Mouse (Mus musculus): ENCODE results near the gene Mpg.

Gene Mpg

GRCm38 (mm10) chr11:32256566-32256965, 30.3 kb downstream of the Mpg start:
- DNase-seq (ENCODE audit: low read depth, low spot score), result no peak

- DNase-seq (ENCODE audit: low read depth, low spot score), result peak; percentile 97
Observed at GRCm38 (mm10) chr11:32262674-32263415, 36.5 kb downstream of the Mpg start.

- peak; percentile 55 for DNase-seq (ENCODE audit: low read depth, low spot score)
Observed at GRCm38 (mm10) chr11:32265117-32265738, 38.9 kb downstream of the Mpg start.

GRCm38 (mm10) chr11:32266194-32266593, 39.9 kb downstream of the Mpg start:
- DNase-seq (ENCODE audit: low read depth, low spot score), result no peak

GRCm38 (mm10) chr11:32266776-32267175, 40.5 kb downstream of the Mpg start:
- DNase-seq (ENCODE audit: low read depth, low spot score), result peak; percentile 19

- peak; percentile 91 for DNase-seq (ENCODE audit: low read depth, low spot score)
Observed at GRCm38 (mm10) chr11:32267188-32267884, 41.0 kb downstream of the Mpg start, which contains the start of gene Nprl3. TSS of gene Nprl3 (minus strand) at chr11:32267707.

- no peak for DNase-seq (ENCODE audit: low read depth, low spot score)
Observed at GRCm38 (mm10) chr11:32267964-32268363, 41.7 kb downstream of the Mpg start.

- DNase-seq (ENCODE audit: low read depth, low spot score), result no peak
Observed at GRCm38 (mm10) chr11:32268952-32269351, 42.6 kb downstream of the Mpg start.

GRCm38 (mm10) chr11:32271178-32271577, 44.9 kb downstream of the Mpg start:
- DNase-seq (ENCODE audit: low read depth, low spot score), result no peak

- DNase-seq (ENCODE audit: low read depth, low spot score), result no peak
Observed at GRCm38 (mm10) chr11:32276347-32276746, 50.0 kb downstream of the Mpg start, which contains the start of gene Hba-x. TSS of gene Hba-x (plus strand) at chr11:32276400.

GRCm38 (mm10) chr11:32277736-32278457, 51.6 kb downstream of the Mpg start:
- DNase-seq (ENCODE audit: low read depth, low spot score), result no peak

- no peak for DNase-seq (ENCODE audit: low read depth, low spot score)
Observed at GRCm38 (mm10) chr11:32278458-32278957, 52.2 kb downstream of the Mpg start.

GRCm38 (mm10) chr11:32280646-32281045, 54.3 kb downstream of the Mpg start:
- no peak for DNase-seq (ENCODE audit: low read depth, low spot score)

GRCm38 (mm10) chr11:32281416-32282144, 55.3 kb downstream of the Mpg start:
- DNase-seq (ENCODE audit: low read depth, low spot score), result no peak
